Mouse (Mus musculus) adrenal gland, postnatal 4 days (tissue): ENCODE results near the gene Abca7. TPM values are rescaled to one million over a fixed set of nuclear protein-coding genes. Genes with fewer than 3 reads are reported as not detected.

Source experiments
- DNase-seq, 2 experiments: peaks; one replicate each; pipeline ENCODE4 v3.0.0; 2021 to 2022; ENCODE audit warnings: low spot score in 2 of 2, mixed read lengths in 2 of 2
- total RNA-seq, 2 experiments: library from RNA; stranded (reverse); gene quantifications; 2 replicates each; pipeline ENCODE4 v1.2.3; 2021

The Abca7 gene
- total RNA-seq, 2 experiments from 2014 or later = 21.9 to 23.0 TPM

DNA sequence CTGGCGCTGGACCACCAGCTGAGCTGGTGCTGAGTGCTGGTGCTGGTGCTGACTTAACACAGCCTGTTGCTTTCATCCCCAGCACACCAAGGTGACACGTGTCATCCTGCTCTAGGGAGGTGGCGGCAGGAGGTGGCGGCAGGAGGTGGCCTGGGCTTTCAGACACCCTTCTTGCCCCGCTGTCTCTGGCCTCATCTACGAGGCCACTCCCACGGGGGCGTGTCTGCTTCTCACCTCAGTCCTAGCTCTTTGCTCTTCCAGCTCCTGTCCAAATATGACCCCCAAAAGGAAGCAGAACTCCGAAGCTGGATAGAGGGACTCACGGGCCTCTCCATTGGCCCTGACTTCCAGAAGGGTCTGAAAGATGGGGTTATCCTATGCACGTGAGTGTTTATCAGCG is 5.2 kb upstream of the Abca7 start:
- DNase-seq = no peak

DNA sequence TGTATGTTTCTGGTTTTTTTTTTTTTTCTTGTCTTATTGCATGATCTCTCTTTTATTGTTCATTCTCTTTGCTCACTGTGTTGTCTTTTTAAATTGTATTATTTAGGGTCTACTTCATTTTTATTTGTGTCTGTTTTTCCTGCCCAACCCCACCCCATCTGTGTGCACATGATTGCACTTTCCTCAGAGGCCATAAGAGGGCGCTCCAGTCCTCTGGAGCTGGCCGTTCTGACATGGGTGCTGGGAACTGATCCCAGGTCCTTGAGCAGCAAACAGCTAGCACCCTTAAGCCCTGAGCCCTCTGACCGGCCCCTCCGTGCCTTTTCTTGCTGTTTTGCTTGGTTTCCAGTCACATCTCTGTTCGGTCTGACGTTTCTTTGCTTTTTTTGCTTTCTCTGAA is 4.7 kb upstream of the Abca7 start:
- no peak for DNase-seq

DNA sequence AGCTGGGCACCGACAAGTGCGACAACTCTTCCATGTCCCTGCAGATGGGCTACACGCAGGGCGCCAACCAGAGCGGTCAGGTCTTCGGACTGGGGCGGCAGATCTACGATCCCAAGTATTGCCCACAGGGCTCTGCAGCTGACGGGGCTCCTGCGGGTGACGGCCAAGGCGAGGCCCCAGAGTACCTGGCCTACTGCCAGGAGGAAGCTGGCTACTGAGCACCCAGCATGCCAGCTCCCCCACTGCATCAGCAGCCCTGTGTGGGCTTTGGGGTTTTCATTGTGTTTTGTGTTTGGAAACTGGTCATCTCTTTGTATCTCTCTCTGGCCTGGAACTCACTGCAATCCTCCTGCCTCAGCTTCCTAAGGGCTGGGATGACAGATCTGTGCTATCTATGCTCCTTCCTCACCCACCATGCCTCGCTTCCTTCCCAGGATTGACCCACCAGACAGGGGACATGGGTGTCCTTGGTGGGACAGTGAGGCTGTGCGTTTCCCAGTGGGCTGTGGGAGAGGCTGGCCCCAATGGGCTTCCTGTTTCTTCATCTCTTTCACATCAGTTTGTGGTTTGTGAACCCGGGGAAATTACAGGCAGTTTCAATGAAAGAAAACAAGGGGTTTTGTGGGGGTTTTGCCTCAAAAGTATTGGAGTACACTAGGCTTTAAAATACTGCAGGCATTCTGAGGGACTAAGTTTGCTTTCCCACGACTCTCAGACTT is 1.7 kb upstream of the Abca7 start:
- DNase-seq = no peak

DNA sequence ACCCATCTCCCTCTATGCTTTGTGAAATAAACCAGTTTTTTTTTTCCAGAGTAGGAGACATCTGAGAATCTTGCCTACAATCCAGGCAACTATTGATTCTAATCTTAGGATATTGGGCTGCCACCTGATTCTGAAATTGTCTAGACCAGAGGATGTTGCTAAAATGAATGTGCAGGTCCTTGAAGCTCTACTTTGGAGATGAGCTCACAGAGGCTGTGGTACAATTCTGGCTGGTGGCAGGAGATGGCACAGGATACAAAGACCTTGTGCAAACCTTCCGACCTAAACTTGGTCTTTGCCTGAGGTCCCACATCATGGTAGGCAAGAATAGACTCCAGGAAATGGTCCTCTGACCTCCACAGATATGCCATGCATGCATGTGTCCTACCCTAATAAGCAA is 658 bp upstream of the Abca7 start:
- DNase-seq = no peak

DNA sequence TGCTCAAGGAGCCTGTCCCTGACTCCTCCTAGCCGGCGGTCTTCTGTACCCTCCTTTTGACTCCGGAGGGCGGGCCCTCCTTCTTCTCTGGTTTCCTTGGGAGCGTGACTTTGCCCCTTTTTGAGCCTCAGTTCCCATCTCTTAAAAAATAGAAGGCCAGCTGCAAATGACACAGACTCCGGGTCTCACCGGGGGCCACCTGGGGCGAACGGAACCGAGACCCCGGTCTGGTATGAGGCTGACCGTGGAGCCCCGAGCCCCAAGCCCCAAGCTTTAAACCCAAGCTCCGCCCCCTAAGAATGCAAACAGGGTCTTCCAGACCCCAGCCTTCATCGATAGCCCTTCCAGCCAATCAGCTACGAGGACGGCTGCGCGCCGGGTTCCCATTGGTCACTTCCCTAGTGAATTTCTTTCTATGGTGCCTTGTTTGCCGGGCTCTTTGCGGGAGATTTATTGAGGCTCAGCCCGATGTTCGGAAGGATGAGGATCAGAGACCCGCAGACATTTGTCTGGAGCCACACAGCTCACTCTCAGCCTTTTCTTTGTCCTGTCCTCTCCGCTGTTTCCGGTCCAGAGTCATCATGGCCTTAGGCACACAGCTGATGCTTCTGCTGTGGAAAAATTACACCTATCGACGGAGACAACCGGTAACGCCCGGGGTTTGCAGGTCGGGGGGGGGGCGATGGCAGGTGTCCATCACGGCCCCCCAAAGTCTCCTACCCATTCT is 903 bp downstream of the Abca7 start:
- DNase-seq = peak in 1 of 2 experiments; percentile 49

DNA sequence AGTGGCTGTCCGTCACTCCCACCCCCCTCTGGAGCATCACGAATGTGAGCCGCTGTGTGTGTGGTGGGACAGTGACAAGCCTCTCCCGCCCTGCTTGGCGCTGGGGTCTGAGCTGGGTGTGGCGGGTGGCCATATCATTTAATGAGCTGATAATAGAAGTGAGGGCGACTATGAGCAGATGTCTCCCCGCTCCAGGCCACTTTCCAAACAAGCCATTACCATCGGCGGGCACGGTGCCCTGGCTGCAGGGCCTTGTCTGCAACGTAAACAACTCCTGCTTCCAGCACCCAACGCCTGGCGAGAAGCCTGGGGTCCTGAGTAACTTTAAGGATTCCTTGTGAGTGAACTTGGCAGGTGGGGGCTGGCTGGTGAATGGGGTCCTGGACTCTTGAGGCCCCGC is 1.5 kb downstream of the Abca7 start:
- no peak for DNase-seq

DNA sequence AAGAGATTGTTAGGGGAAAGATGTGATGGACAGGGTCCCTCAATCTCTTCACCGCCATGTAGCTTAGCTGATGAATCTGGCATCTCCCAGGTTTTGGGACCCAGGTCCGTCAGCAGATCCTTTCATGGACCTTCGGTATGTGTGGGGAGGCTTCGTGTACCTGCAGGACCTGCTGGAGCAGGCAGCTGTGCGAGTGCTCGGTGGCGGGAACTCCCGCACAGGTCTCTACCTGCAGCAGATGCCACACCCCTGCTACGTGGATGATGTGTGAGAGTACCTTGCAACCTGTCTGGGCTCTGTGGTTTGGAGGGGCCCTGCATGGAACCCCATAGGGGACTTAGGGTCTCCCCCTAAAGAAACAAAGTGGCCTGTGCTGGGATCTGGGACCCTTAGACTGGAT is 5.7 kb downstream of the Abca7 start:
- DNase-seq = no peak

DNA sequence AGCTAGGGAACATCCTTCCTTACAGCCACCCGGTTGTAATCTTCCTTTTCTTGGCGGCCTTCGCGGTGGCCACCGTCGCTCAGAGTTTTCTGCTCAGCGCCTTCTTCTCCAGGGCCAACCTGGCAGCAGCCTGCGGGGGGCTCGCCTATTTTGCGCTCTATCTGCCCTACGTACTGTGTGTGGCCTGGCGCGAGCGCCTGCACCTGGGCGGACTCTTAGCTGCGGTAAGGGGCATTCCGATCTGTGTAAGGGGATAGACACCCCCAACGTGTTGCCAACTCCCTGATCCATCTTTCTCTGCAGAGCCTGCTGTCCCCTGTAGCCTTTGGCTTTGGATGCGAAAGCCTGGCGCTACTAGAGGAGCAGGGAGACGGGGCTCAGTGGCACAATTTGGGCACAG is 6.5 kb downstream of the Abca7 start:
- no peak for DNase-seq

DNA sequence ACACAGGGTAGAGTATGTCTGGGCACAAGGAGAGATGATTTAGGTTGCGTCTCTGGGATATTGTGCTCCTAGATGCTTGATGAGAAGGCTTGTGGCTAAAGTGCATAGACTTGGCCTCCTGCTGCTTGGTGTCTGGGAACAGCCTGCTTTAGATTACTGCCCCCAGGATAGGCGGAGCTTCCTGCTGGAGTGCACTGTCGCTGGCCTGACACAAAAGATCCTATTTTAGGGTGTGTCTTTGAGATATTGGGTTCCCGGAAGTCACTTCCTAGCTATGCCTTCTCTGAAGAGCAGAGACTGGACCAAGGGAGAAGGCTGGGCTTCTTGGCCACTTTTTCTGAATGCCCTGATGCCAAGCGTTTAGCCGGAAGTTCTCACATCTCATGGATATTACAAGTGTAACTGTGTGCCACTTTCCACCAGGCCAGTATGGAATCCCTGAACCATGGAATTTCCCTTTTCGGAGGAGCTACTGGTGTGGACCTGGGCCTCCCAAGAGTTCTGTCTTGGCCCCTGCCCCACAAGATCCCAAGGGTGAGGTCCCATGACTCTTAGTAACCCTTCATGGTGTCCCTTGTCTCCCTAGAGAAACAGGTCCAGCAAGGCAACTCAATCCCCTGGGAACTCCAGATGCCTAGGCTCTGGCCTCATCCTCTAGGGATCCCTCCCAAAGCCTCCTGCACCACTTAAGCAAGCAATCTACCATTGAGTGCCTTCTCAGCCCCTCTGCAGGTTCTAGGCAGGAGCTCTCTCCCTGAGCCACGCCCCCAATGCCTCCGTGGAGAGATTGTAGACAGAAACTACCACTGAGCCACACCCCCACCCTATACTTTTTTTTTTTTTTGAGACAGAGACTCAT is 7.3 kb downstream of the Abca7 start:
- DNase-seq = no peak

DNA sequence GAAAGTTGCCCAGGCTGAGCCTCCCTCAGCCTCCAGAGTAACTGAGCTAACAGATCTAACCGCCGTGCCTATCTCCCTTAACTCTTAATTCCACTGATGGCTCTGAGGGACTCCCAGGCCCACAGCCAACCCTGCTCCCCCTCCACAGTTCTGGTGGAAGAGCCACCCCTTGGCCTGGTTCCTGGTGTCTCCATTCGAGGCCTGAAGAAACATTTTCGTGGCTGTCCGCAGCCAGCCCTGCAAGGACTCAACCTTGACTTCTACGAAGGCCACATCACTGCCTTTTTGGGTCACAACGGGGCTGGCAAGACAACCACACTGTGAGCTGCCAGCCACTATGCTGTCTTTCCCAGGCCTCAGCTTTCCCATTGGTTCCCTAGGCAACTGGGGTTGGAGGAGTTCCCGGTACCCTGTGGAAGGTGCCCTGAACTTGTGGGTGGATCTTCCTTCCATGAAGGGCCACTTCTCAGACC is 8.0 kb downstream of the Abca7 start:
- no peak for DNase-seq

DNA sequence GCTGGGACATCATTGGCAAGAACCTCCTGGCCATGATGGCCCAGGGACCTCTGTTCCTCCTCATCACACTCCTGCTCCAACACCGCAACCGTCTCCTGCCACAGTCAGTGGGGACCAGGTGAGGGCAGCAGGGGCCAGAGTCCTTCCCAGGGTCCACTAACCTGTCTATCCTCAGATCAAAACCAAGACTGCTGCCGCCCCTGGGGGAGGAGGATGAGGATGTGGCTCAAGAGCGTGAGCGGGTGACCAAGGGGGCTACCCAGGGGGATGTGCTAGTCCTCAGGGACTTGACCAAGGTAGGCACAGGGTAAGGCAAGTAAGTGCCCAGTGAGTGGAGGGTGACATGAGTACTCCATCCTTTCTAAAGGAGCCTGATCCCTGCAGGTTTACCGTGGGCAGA is 15.4 kb downstream of the Abca7 start:
- DNase-seq = no peak

DNA sequence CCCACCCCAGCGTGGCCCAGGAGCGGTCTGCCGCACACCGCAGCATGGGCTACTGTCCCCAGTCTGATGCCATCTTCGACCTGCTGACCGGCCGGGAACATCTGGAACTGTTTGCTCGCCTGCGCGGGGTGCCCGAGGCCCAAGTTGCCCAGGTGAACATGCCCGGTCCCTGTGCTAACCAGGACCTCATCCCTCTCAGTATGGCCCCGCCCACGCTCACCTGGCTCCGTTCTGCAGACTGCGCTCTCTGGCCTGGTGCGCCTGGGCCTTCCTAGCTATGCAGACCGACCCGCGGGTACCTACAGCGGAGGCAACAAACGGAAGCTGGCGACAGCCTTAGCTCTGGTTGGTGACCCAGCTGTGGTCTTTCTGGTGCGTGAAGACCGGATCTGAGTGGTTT is 17.3 kb downstream of the Abca7 start:
- DNase-seq = no peak

DNA sequence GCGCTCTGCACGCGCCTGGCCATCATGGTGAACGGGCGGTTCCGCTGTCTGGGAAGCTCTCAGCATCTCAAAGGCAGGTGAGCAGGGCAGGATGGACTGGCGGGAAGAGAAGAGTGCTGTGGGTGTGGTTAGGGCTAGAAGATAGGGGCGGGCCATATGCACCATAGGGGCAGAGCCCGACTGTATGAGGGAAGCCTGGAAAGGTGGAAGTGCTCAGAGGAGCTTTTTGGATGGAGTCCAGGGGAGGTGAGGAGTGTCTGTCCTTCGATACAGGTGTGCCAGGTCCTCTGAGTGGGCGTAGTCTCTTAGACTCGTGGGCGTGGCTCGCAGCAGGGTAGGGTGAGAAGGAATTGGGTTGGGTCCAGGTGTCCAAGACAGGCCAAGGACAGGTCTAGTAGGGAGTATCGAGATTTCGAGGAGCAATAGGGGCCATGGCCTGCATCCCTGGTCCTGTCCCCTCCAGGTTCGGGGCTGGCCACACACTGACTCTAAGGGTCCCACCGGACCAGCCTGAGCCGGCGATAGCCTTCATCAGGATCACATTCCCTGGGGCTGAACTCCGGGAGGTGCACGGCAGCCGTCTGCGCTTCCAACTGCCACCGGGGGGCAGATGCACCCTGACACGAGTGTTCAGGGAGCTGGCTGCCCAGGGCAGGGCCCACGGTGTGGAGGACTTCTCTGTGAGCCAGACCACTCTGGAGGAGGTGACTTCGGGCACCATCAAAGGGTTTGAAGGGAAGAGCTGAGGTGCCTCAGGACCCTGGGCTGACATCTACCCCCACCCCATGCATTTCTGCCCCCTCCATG is 18.4 kb downstream of the Abca7 start:
- no peak for DNase-seq

DNA sequence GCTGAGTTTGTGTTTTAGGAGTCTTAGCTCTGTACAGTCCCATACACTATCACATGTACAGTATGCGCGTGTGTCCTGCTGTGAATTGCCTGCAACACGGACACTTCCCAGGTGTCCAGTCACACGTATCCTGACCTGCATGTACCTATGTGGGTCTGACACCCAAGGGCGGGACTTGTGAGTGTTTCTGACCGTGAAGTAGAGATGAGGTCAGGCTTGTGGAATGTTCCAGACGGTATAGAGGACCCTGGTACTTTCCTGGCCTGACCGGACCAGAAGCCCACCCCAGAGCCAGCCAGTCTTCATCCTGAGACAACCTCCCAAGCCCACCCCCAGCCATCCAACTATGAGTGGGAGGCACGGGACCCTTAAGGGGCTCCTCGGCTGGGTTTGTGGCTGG is 19.3 kb downstream of the Abca7 start:
- DNase-seq = no peak

DNA sequence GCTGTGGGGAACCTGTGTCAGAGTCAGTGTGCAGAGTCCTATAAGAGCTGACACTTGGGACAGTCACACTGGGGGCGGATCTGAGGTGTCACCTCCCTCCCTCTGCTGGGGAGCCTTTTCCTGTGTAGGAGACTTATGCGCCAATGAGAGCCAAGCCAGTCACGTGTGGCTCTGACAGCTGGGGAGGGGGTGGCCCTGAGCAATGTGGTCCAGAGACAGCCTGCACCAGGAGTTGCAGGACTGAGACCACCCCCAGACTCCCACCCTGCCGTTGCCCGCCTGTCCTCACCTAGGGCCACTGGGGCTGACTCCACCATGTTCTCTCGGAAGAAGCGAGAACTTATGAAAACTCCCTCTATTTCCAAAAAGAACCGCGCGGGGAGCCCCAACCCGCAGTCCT is 20.2 kb downstream of the Abca7 start, which contains the start of gene Arhgap45:
Gene Arhgap45, plus strand, starts transcription at position 143 of the 400 bp plus-strand sequence.
- no peak for DNase-seq

DNA sequence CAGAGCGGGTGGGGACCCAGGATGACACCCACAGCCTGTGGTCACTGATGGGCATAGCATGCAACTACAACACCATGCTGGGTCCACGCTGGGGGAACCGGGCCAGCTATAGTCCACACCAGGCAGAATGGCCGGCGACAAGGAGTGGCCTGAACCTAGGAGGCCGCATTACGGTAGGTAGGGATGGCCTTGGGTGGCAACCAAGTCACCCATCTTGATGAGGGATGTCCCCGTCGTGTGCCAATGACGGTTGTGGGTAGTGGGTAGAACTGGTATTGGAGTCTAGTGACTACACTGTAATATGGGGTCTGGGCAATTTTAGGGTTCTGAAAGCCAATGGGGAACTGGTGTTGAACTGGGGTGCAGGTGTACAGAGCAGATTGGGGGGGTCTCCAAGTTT is 20.6 kb downstream of the Abca7 start:
- no peak for DNase-seq

DNA sequence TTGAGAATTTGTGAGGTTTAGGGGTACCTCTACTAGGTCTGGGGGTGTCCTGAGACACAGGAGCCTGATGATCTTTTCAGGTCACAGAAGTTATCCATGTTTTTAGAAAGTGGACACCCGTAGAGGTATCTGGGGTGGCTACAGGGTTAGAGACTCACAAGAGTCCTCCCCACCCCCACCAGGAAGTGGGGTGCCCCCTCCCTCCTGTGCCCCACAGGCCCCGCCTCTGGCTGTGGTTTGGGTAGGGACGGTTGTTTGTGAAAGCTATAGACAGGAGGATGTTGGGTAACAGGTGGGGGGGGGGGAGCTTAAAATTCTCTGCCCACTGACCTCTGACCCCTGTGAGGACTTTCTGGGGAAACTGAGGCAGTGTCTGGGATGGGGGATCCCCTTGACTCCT is 21.1 kb downstream of the Abca7 start:
- no peak for DNase-seq

DNA sequence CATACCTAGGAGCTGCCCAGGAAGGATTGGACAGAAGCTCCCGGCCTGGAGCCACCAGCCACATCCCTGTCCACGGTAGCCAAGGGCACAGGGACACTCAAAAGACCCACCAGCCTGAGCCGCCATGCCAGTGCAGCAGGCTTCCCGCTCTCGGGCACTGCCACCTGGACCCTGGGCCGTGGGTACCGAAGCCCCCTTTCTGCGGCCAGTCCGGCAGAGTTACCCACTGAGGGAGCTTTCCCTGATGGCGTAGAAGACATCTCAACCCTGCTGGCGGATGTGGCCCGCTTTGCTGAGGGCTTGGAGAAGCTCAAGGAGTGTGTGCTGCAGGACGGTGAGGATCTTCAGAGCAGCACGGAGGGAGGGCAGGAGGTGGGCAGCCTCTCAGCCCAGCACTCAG is 21.5 kb downstream of the Abca7 start:
- DNase-seq = no peak

DNA sequence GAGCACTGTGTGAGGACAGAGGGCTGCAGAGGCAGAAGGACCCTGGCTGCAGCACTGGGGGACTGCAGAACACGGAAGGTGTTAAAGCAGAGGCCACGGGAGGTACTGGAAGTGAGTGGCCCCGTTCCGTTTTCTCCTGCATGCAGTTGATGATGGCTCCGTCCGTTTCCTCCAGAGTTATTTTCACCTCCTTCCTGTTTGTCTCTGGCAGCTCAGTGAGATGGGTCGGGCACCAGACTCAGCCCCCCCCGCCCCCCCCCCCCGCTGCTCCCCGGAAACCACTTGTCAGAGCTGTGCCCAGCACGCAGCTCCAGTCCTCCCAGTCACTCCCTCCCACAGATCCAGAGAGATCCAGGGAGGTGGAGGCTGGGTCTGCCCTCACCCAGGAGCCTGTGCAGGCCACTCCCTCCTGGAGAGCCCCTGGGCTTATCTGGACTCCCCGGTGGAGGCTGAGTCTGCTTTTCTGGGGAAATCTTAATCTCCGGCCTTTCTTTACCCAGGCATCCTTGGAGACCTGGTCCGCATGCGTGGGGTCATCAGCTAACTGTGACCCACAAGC is 22.5 kb downstream of the Abca7 start:
- no peak for DNase-seq

DNA sequence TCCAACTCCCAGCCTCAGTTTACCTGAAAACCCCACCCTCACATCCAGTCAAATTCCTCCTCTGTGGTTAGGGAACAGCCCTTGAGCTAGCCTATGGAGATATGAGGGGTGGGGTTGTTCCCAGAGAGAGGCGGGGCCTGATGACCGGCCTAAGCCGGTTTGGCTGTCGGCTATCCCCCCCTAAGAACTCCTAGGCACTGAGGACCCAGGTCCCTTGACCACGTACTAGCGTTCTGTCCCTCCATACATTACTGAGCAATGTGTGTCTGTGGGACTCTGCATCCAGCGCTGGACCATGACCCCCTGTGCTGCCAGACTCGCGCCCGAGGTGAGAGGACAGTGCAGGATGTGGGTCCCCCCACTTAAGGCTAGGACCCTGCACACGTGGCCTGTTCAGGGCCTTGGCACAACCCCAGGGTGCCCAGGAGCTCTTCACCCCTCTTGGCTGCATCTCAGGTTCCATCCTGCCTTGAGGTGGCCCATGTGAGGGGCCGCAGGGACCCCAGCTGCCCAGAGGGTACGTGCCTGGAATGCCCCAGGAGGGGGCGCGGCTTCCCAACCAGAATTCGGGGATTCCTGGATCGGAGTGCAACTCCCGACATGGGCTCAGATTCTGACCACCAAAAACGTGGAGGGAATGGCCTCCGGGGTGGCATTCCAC is 23.3 kb downstream of the Abca7 start:
- no peak for DNase-seq
